Mouse (Mus musculus) liver, postnatal 0 days (tissue): ENCODE results near the gene Fam189a1. TPM values are rescaled to one million over a fixed set of nuclear protein-coding genes. Genes with fewer than 3 reads are reported as not detected.

ENCODE experiments used
- ATAC-seq: fragments of 200-750 bp; cut with Nextera tagmentation; 2 replicates; pipeline ENCODE4 v1.8.0; 2017; ENCODE audit warnings: mild to moderate bottlenecking, moderate library complexity
- DNase-seq: peaks from one replicate; pipeline ENCODE4 v3.0.0-alpha.2; 2016
- H3K27ac ChIP-seq: fragments of 300-500 bp; sonication (generic); 2 replicates; pipeline ENCODE4 v1.5.1; 2014; ENCODE audit warnings: antibody characterized with exemption, moderate library complexity, mild to moderate bottlenecking, low read depth
- H3K27me3 ChIP-seq: fragments of 300-500 bp; sonication (generic); 2 replicates; pipeline ENCODE4 v1.6.1; 2014; ENCODE audit warnings: low read length, control low read depth, mixed read lengths; ENCODE audit not compliant: insufficient read depth
- H3K36me3 ChIP-seq: fragments of 300-500 bp; sonication (generic); replicated peaks from 2 replicates; pipeline ENCODE4 v1.6.1; 2014; ENCODE audit warnings: mild to moderate bottlenecking, control low read depth, low read length, moderate library complexity, mixed read lengths; ENCODE audit not compliant: insufficient read depth
- H3K4me1 ChIP-seq: fragments of 300-500 bp; sonication (generic); 2 replicates; pipeline ENCODE4 v1.6.1; 2014; ENCODE audit warnings: antibody characterized with exemption, mild to moderate bottlenecking, control low read depth; ENCODE audit not compliant: insufficient read depth
- H3K4me2 ChIP-seq: fragments of 300-500 bp; sonication (generic); 2 replicates; pipeline ENCODE4 v1.6.1; 2014; ENCODE audit warnings: low read depth, mild to moderate bottlenecking, low read length, moderate library complexity, mixed read lengths
- H3K4me3 ChIP-seq: fragments of 300-500 bp; sonication (generic); 2 replicates; pipeline ENCODE4 v1.5.1; 2014; ENCODE audit warnings: low read depth, low read length
- H3K9ac ChIP-seq: fragments of 300-500 bp; sonication (generic); replicated peaks from 2 replicates; pipeline ENCODE4 v1.6.1; 2014; ENCODE audit warnings: mild to moderate bottlenecking, moderate library complexity
- H3K9me3 ChIP-seq: fragments of 300-500 bp; sonication (generic); 2 replicates; pipeline ENCODE4 v1.6.1; 2016; ENCODE audit warnings: mild to moderate bottlenecking, control low read depth, low read length, mixed read lengths
- CTCF ChIP-seq: sonication (generic); IDR thresholded peaks from 2 replicates; pipeline ENCODE4 v1.5.1; 2016; ENCODE audit warnings: antibody characterized with exemption, low read depth
- EP300 ChIP-seq: IDR thresholded peaks from 2 replicates; pipeline ENCODE4 v1.6.1; 2016; ENCODE audit warnings: antibody characterized with exemption, low read depth, mild to moderate bottlenecking
- WGBS: fragments of 180-500 bp; shearing (Covaris S2); extraction: QIAGEN DNeasy Blood & Tissue Kit; methylation state at CpG from one replicate; pipeline ENCODE4 v1.1.7; 2014; ENCODE audit not compliant: insufficient replicate concordance; 5-methylcytosine and 5-hydroxymethylcytosine counted together
- polyA plus RNA-seq: library from polyadenylated mRNA; unstranded; fragments of >200 nt; fragmentation: Nextera tagmentation; extraction: Ambion mirVana; gene quantifications from 2 replicates; pipeline ENCODE4 v1.2.1, GENCODE M21; 2015

Fam189a1 gene
- polyA plus RNA-seq, 1 experiment from 2014 or later = 0.36 TPM

DNA sequence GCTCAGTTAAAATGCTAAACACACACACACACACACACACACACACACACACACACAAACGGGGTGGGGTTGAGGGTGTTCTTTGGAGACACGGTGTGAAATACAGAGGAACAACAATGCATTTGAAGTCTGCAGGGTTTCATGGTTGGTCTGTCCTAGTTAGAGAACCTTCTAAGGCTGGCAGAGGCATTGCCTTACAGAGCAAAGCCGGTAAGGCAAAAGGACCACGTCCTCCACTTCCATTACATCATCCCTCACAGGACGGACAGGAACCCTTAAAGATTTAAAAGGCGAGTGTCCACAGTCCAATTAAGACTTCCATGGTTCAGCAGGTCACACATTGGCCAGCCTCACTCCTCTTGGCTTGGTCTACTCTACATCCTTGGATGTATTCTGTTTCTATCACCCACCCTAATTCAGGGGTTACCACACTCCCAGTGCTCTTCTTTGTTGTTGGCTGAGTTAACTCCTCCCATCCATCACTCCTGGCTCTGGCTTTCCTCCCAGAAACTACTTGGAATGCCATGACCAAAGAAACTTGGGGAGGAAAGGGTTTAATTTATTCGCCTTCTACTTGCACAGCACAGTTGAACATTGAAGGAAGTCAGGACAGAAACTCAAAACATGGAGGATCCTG lies 96.1 kb downstream of the Fam189a1 start:
- no peak for DNase-seq
- Histone ChIP-seq H3K4me3 (no peak overlapping the region), H3K4me1 (no peaks in the 10 kb centered on the region), H3K36me3 (no peaks in the 10 kb centered on the region), H3K27me3 (no peaks in the 10 kb centered on the region), H3K4me2 (no peak overlapping the region), H3K9ac (no peak overlapping the region), H3K9me3 (no peaks in the 10 kb centered on the region), H3K27ac (no peak overlapping the region)
- no peak for ATAC-seq
- 67% methylated on average over 7 of the region's 7 CpGs for WGBS
- TF ChIP-seq EP300 (no peak), CTCF (no peak)

DNA sequence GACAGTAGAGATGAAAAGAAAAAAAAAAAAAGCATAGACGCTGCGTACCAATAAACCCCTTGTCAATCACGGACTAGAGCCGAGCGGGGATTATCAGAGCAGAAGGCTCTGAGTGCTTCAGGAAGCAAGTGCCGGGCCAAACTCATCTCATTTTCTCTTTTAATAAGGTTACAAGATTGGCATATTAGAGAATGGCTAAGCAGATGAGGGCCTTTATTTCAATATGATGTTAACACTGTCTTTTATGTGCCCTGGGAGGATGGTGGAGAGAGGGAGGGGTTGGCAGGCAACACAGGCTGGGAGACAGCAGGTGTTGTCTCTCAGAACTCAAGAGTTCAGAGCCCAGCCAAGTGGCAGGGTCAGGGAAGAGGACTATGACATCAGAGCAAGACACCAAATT lies 99.5 kb downstream of the Fam189a1 start:
- H3K9ac ChIP-seq = no peak overlapping the region
- H3K27me3 ChIP-seq = no peaks in the 10 kb centered on the region
- H3K27ac ChIP-seq = no peak overlapping the region
- TF ChIP-seq EP300 (no peak), CTCF (no peak)
- H3K9me3 ChIP-seq = no peaks in the 10 kb centered on the region
- 82% methylated on average over 6 of the region's 6 CpGs for WGBS
- no peaks in the 10 kb centered on the region for H3K4me1 ChIP-seq
- H3K4me2 ChIP-seq = no peak overlapping the region
- DNase-seq (no peak), ATAC-seq (no peak)
- H3K36me3 ChIP-seq = no peaks in the 10 kb centered on the region
- H3K4me3 ChIP-seq = no peak overlapping the region

DNA sequence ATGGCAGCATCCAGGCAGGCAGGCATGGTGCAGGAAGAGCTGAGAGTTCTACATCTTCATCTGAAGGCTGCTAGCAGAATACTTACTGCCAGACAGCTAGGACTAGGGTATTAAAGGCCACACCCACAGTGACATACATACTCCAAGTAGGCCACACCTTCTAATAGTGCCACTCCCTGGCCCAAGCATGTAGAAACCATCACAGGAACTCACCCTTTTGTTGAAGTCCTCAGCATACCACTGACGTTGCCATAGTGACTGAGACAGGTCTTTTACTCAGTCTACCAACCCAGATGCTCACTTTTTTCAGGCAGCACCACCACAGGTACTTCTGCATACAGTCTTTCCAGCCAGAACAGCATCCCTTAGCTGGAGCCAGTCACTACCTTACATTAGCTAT lies 104.4 kb downstream of the Fam189a1 start:
- H3K4me1 ChIP-seq = no peaks in the 10 kb centered on the region
- no peaks in the 10 kb centered on the region for H3K9me3 ChIP-seq
- no peak overlapping the region for H3K27ac ChIP-seq
- no peak overlapping the region for H3K9ac ChIP-seq
- H3K4me3 ChIP-seq = no peak overlapping the region
- no peaks in the 10 kb centered on the region for H3K36me3 ChIP-seq
- DNase-seq (no peak), ATAC-seq (no peak)
- H3K27me3 ChIP-seq = no peaks in the 10 kb centered on the region
- TF ChIP-seq CTCF (no peak), EP300 (no peak)
- no peak overlapping the region for H3K4me2 ChIP-seq
- WGBS = 70% methylated on average over 1 of the region's 1 CpGs

DNA sequence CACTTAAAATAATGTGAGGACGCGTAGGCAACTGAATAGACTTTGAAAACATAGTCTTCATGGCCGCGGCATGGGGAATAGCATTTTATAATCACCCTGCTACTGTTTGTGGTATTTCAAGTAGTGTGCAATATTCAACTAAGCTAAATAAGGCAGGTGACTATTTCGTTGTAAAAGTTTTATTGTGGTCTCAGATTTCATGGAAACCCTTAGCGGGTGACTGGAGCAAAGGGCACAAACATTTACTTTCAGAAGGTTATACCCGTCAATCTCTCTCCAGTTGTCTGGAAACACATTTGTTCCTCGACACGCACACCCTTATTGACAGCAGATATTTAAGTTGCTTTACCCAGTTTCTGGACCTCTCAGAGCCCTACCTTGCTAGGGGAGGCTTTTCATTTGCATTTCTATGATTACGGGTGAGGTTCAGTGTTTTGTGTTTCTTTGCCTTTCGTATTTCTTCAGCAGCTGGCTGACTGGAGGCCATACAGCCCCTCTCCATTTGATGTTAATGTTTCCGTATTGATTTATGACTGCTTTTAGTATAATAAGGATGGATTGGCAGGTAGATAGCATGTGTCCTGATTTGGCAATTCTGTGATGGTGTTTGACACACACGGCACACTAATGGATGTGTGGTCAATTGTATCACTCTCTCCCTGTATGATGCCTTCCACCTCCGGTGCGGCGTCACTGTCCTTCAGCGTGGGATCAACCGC lies 107.0 kb downstream of the Fam189a1 start:
- ATAC-seq = no peak
- Histone ChIP-seq H3K27me3 (no peaks in the 10 kb centered on the region), H3K9ac (no peak overlapping the region), H3K27ac (no peak overlapping the region), H3K9me3 (no peaks in the 10 kb centered on the region), H3K4me2 (no peak overlapping the region), H3K36me3 (no peaks in the 10 kb centered on the region), H3K4me1 (no peaks in the 10 kb centered on the region), H3K4me3 (no peak overlapping the region)
- DNase-seq = no peak
- no peak for TF ChIP-seq EP300
- no peak for TF ChIP-seq CTCF
- WGBS = 83% methylated on average over 18 of the region's 18 CpGs

DNA sequence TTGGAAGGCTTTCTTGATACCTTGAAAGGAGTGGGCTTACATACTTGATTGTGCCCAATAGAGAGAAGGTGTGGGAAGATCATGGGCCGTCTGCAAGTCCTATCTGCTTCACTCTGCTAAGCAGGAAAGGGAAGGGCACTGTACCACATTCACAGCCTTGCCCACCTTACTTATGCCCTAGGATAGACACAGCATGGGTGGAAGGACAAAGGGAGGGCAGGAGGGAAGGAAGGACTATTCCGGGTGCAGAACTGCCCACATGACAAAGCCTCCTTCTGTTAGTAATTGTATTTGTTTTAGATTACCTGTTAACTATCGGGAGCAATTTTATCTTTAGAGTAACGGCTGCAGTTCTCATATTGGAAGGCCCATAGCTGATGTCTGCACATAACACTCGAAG lies 108.7 kb downstream of the Fam189a1 start:
- no peaks in the 10 kb centered on the region for H3K4me1 ChIP-seq
- H3K27ac ChIP-seq = no peak overlapping the region
- DNase-seq (no peak), ATAC-seq (no peak)
- no peak overlapping the region for H3K4me2 ChIP-seq
- no peak overlapping the region for H3K4me3 ChIP-seq
- H3K36me3 ChIP-seq = no peaks in the 10 kb centered on the region
- H3K9me3 ChIP-seq = no peaks in the 10 kb centered on the region
- no peaks in the 10 kb centered on the region for H3K27me3 ChIP-seq
- 46% methylated on average over 5 of the region's 5 CpGs for WGBS
- H3K9ac ChIP-seq = no peak overlapping the region
- no peak for TF ChIP-seq CTCF
- TF ChIP-seq EP300 = no peak

DNA sequence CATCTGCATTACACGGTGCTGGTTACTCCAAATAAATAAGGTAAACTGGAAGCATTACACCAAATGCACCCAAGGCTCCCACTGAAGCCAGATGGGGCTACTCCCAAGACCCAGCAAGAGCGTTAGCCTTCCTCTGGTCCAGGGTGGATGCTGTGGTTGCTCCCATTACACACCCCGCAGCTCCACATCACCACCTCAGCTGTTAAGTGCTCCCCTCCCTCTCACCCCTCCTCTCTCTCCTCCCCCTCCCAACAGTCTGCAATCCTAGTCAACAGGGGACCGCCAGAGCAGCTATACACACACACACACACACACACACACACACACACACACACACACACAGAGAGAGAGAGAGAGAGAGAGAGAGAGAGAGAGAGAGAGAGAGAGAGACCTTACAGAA lies 109.7 kb downstream of the Fam189a1 start:
- TF ChIP-seq EP300 = no peak
- TF ChIP-seq CTCF = no peak
- H3K9me3 ChIP-seq = no peaks in the 10 kb centered on the region
- WGBS = 54% methylated on average over 4 of the region's 4 CpGs
- no peaks in the 10 kb centered on the region for H3K36me3 ChIP-seq
- no peak overlapping the region for H3K4me3 ChIP-seq
- DNase-seq = no peak
- no peaks in the 10 kb centered on the region for H3K27me3 ChIP-seq
- ATAC-seq = no peak
- H3K9ac ChIP-seq = no peak overlapping the region
- H3K4me1 ChIP-seq = no peaks in the 10 kb centered on the region
- H3K27ac ChIP-seq = no peak overlapping the region
- H3K4me2 ChIP-seq = no peak overlapping the region
